Mouse (Mus musculus) heart, adult 2 months (tissue): ENCODE data around the gene Col25a1. TPM values are rescaled to one million over a fixed set of nuclear protein-coding genes. Genes with fewer than 3 reads are reported as not detected.

Experiments used
- DNase-seq, 2 experiments: peaks; one replicate each; pipeline ENCODE4 v3.0.0; 2021
- H3K27ac ChIP-seq: fragments of 200-600 bp; 2 replicates; pipeline ENCODE4 v1.8.1; 2022
- H3K27me3 ChIP-seq: fragments of 200-500 bp; 2 replicates; pipeline ENCODE4 v1.6.1; 2012; ENCODE audit warnings: mild to moderate bottlenecking, low read length, inconsistent platforms, mixed read lengths; ENCODE audit not compliant: control insufficient read depth, insufficient read depth
- H3K36me3 ChIP-seq: fragments of 200-500 bp; 2 replicates; pipeline ENCODE4 v1.6.1; 2012; ENCODE audit warnings: low read length, inconsistent platforms; ENCODE audit not compliant: control insufficient read depth, insufficient read depth
- H3K4me1 ChIP-seq: fragments of 200-500 bp; 2 replicates; pipeline ENCODE4 v1.6.1; 2011; ENCODE audit warnings: low read length; ENCODE audit not compliant: control insufficient read depth, insufficient read depth
- H3K4me3 ChIP-seq: fragments of 200-600 bp; 2 replicates; pipeline ENCODE4 v1.8.1; 2022
- H3K79me2 ChIP-seq: fragments of 200-500 bp; replicated peaks from 2 replicates; pipeline ENCODE4 v1.6.1; 2012; ENCODE audit warnings: mild to moderate bottlenecking, inconsistent platforms, low read length, moderate library complexity, mixed read lengths; ENCODE audit not compliant: control insufficient read depth, insufficient read depth
- H3K9ac ChIP-seq: fragments of 200-500 bp; 2 replicates; pipeline ENCODE4 v1.6.1; 2012; ENCODE audit warnings: low read depth, mild to moderate bottlenecking, control low read depth, inconsistent platforms, low read length, mixed read lengths
- CTCF ChIP-seq: fragments of 200-600 bp; IDR thresholded peaks from 2 replicates; pipeline ENCODE4 v1.8.1; 2022; ENCODE audit warnings: antibody characterized with exemption, mild to moderate bottlenecking, moderate library complexity
- EP300 ChIP-seq: fragments of 200-500 bp; IDR thresholded peaks from 2 replicates; pipeline ENCODE4 v1.6.1; 2011; ENCODE audit warnings: low read depth, low read length, control low read depth; ENCODE audit not compliant: insufficient read depth
- POLR2A ChIP-seq: fragments of 200-500 bp; IDR thresholded peaks from 2 replicates; pipeline ENCODE4 v1.6.1; 2011; ENCODE audit warnings: mild to moderate bottlenecking, low read depth, low read length, control low read depth; ENCODE audit not compliant: insufficient read depth
- WGBS: fragments of 180-500 bp; shearing (Covaris S2); methylation state at CpG from one replicate; pipeline ENCODE4 v1.1.7; 2018; 5-methylcytosine and 5-hydroxymethylcytosine counted together
- intact Hi-C: fragments of 180-260 bp; cut with DNase I; formaldehyde crosslinking; loops from one replicate; pipeline ENCODE4 v1.15.1; 2025
- polyA plus RNA-seq: library from polyadenylated mRNA; depleted of rRNA; stranded (reverse); fragments of >200 nt; gene quantifications from 2 replicates; pipeline ENCODE4 v1.2.3, GENCODE M21; 2012
- total RNA-seq, 2 experiments: library from RNA; stranded (reverse); gene quantifications; 2 replicates each; pipeline ENCODE4 v1.2.3; 2021

Col25a1 gene
- total and polyA plus RNA-seq, 3 experiments, result 0.10 to 0.39 (median 0.21) TPM

- no peak for TF ChIP-seq POLR2A
- no peak for TF ChIP-seq CTCF
- TF ChIP-seq EP300, result no peak
- no peaks in the 10 kb centered on the region for H3K79me2 ChIP-seq
- H3K4me3 ChIP-seq, result no peak overlapping the region
- H3K36me3 ChIP-seq, result no peaks in the 10 kb centered on the region
- no peak overlapping the region for H3K9ac ChIP-seq
- DNase-seq, result no peak
- intact Hi-C loops, result no loop called here
- no peak overlapping the region for H3K27ac ChIP-seq
- H3K4me1 ChIP-seq, result no peaks in the 10 kb centered on the region
- H3K27me3 ChIP-seq, result no peaks in the 10 kb centered on the region
- WGBS, result 51% methylated on average over 1 of the region's 1 CpGs
Measured at GRCm38 (mm10) chr3:130556263-130556662, 425.0 kb downstream of the Col25a1 start.

- no peaks in the 10 kb centered on the region for H3K79me2 ChIP-seq
- H3K36me3 ChIP-seq, result no peaks in the 10 kb centered on the region
- H3K4me3 ChIP-seq, result no peak overlapping the region
- no peak overlapping the region for H3K27ac ChIP-seq
- no peak for DNase-seq
- TF ChIP-seq CTCF (no peak), POLR2A (no peak), EP300 (no peak)
- H3K9ac ChIP-seq, result no peak overlapping the region
- H3K27me3 ChIP-seq, result no peaks in the 10 kb centered on the region
- 94% methylated on average over 6 of the region's 6 CpGs for WGBS
- H3K4me1 ChIP-seq, result no peaks in the 10 kb centered on the region
- intact Hi-C loops, result no loop called here
Measured at GRCm38 (mm10) chr3:130565586-130565985, 434.3 kb downstream of the Col25a1 start.

GRCm38 (mm10) chr3:130568331-130569095, 437.2 kb downstream of the Col25a1 start:
- H3K4me3 ChIP-seq, result no peak overlapping the region
- H3K4me1 ChIP-seq, result no peaks in the 10 kb centered on the region
- H3K9ac ChIP-seq, result no peak overlapping the region
- no peaks in the 10 kb centered on the region for H3K79me2 ChIP-seq
- 86% methylated on average over 16 of the region's 16 CpGs for WGBS
- H3K27ac ChIP-seq, result no peak overlapping the region
- intact Hi-C loops, result no loop called here
- DNase-seq, result no peak
- H3K27me3 ChIP-seq, result no peaks in the 10 kb centered on the region
- TF ChIP-seq EP300 (no peak), POLR2A (no peak), CTCF (no peak)
- H3K36me3 ChIP-seq, result no peaks in the 10 kb centered on the region

DNA sequence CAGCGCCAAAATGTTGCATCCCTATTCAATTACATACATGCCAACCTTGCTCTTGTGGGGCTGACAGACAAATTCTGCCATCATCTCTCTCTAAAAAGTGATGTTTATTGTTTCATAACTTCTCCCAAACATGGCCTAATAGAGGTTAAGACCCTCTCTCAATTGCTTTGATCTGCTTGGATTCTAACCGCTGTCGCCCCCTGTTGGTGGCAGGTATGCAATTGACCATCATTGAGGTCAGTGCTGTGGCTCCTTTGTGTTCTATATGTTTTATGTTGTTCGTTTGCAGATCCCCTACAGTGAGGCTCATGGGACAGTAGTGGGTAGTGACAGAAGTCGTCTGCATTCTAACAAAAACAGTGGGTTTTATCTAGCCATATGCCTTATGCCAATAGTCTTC, 441.9 kb downstream of the Col25a1 start:
- intact Hi-C loops, result no loop called here
- Histone ChIP-seq H3K36me3 (no peaks in the 10 kb centered on the region), H3K27me3 (no peaks in the 10 kb centered on the region), H3K9ac (no peak overlapping the region), H3K4me3 (no peak overlapping the region), H3K79me2 (no peaks in the 10 kb centered on the region), H3K27ac (no peak overlapping the region), H3K4me1 (no peaks in the 10 kb centered on the region)
- WGBS, result 70% methylated on average over 5 of the region's 5 CpGs
- DNase-seq, result no peak
- TF ChIP-seq CTCF, result peak; percentile 23; the same call in 1 of the 2 replicates
- TF ChIP-seq POLR2A, result no peak

DNA sequence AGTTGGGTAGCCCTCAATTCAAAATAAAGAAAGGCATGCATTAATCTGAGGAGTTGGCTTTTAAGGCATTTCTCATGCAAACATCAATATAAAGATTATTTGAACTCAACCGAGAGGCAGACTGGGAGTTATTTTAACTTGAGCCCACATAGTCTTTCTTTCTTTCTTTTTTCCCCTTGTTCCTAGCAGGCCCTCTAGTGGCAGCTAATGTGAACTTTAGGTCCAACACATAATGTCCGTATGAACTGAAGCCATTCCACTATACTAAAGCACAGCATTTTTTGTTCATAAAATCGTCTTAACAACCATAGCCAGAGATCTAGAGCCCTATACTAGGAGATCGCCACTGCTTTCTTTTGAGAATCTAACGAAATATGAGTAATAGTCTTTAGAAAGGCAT, 443.4 kb downstream of the Col25a1 start:
- WGBS, result 12% methylated on average over 5 of the region's 5 CpGs
- Histone ChIP-seq H3K27ac (no peak overlapping the region), H3K27me3 (no peaks in the 10 kb centered on the region), H3K9ac (no peak overlapping the region), H3K79me2 (no peaks in the 10 kb centered on the region), H3K4me3 (no peak overlapping the region), H3K36me3 (no peaks in the 10 kb centered on the region), H3K4me1 (no peaks in the 10 kb centered on the region)
- TF ChIP-seq POLR2A (no peak), EP300 (no peak), CTCF (peak; percentile 84)
- intact Hi-C loops, result loop anchor here (1.0 to 2.0 kb wide), 2 partner anchors 390 to 479 kb away; no protein-coding TSS in a partner anchor
- DNase-seq, result no peak

- intact Hi-C loops, result no loop called here
- no peak overlapping the region for H3K9ac ChIP-seq
- H3K4me1 ChIP-seq, result no peaks in the 10 kb centered on the region
- no peak overlapping the region for H3K27ac ChIP-seq
- DNase-seq, result no peak
- 72% methylated on average over 6 of the region's 6 CpGs for WGBS
- no peaks in the 10 kb centered on the region for H3K36me3 ChIP-seq
- no peaks in the 10 kb centered on the region; the same call in 1 of the 2 replicates for H3K27me3 ChIP-seq
- TF ChIP-seq CTCF (peak; percentile 61), EP300 (no peak)
- H3K79me2 ChIP-seq, result no peaks in the 10 kb centered on the region
- no peak overlapping the region for H3K4me3 ChIP-seq
Measured at GRCm38 (mm10) chr3:130576683-130577082, 445.4 kb downstream of the Col25a1 start.

DNA sequence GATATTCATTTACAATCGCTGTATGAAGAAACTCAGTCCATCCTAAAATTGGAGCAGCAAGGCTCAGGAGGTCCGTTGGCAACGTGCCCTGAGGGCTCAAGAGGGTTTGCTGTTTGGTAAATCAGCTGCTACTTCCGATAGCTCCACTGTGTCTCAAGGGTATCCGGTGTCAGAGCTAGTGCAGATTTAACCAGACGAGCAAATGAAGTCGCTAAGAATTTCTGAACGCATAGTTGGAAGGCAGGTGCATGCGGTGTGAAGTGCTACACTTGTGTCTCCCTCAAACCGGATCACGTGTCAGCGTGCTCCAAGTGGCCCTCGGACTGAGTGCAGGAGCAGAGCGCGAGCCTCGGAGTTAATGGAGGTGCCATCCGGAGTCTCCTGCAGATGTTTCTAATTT, 448.2 kb downstream of the Col25a1 start:
- H3K27ac ChIP-seq, result no peak overlapping the region
- H3K79me2 ChIP-seq, result no peaks in the 10 kb centered on the region
- intact Hi-C loops, result no loop called here
- no peak for TF ChIP-seq CTCF
- TF ChIP-seq EP300, result no peak
- no peak for TF ChIP-seq POLR2A
- no peak overlapping the region for H3K9ac ChIP-seq
- H3K4me3 ChIP-seq, result no peak overlapping the region
- no peaks in the 10 kb centered on the region; the same call in 1 of the 2 replicates for H3K27me3 ChIP-seq
- WGBS, result 49% methylated on average over 17 of the region's 17 CpGs
- no peaks in the 10 kb centered on the region for H3K36me3 ChIP-seq
- DNase-seq, result no peak
- no peaks in the 10 kb centered on the region for H3K4me1 ChIP-seq
